Mouse (Mus musculus) embryonic fibroblast, embryonic 13.5 days (primary cell): ENCODE data around the gene Apex1.

ENCODE experiments used
- CTCF ChIP-seq: IDR thresholded peaks from 2 replicates; pipeline ENCODE4 v1.5.1; 2011; ENCODE audit warnings: mild to moderate bottlenecking, control low read depth, low read length, moderate library complexity, borderline replicate concordance; ENCODE audit not compliant: insufficient read depth
- POLR2A ChIP-seq: IDR thresholded peaks from 2 replicates; pipeline ENCODE4 v1.6.1; 2011; ENCODE audit warnings: low read depth, mild to moderate bottlenecking, control low read depth, low read length, moderate library complexity

GRCm38 (mm10) chr14:50896747-50897373 is 27.9 kb upstream of the Apex1 start:
- no peak for TF ChIP-seq CTCF
- no peak for TF ChIP-seq POLR2A
